Mouse (Mus musculus): ENCODE data around the gene Nrip3. TPM values are rescaled to one million over a fixed set of nuclear protein-coding genes. Genes with fewer than 3 reads are reported as not detected.

Nrip3 gene
- total RNA-seq, 2 experiments from 2014 or later = 0.04 TPM; not detected in 1

- ATAC-seq (ENCODE audit: poor library complexity, severe bottlenecking) = no peak
Observed at GRCm38 (mm10) chr7:109708961-109709382, 72.9 kb downstream of the Nrip3 start.

Other genes with a start within 250 kb of the Nrip3 start
- 0.69 and 2.0 TPM in 2 replicates for gene St5, start 78.4 kb downstream of the Nrip3 start, total RNA-seq (2015)
- gene St5, start 78.4 kb downstream of the Nrip3 start, total RNA-seq (2017) = 0.73 and 1.3 TPM in 2 replicates
- gene Akip1, start 78.3 kb downstream of the Nrip3 start, total RNA-seq (2015) = 28.4 and 37.0 TPM in 2 replicates
- 13.5 and 18.0 TPM in 2 replicates for gene Akip1, start 78.3 kb downstream of the Nrip3 start, total RNA-seq (2017)
- gene BC051019, start 58.2 kb downstream of the Nrip3 start, total RNA-seq (2015) = not detected in 2 replicates
- not detected in 2 replicates for gene BC051019, start 58.2 kb downstream of the Nrip3 start, total RNA-seq (2017)
- gene Ascl3, start 50.3 kb downstream of the Nrip3 start, total RNA-seq (2015) = not detected in 2 replicates
- gene Ascl3, start 50.3 kb downstream of the Nrip3 start, total RNA-seq (2017) = 0.95 TPM in 1 of 2 replicates, not detected in the other
- 84.3 and 92.5 TPM in 2 replicates for gene Tmem9b, start 29.1 kb downstream of the Nrip3 start, total RNA-seq (2015)
- gene Tmem9b, start 29.1 kb downstream of the Nrip3 start, total RNA-seq (2017) = 43.8 and 48.8 TPM in 2 replicates
- gene Scube2, start 83.7 kb upstream of the Nrip3 start, total RNA-seq (2015) = not detected in 2 replicates
- gene Scube2, start 83.7 kb upstream of the Nrip3 start, total RNA-seq (2017) = not detected in 2 replicates
- gene Dennd5a, start 178.4 kb upstream of the Nrip3 start, total RNA-seq (2015) = 152 and 157 TPM in 2 replicates
- 102 and 128 TPM in 2 replicates for gene Dennd5a, start 178.4 kb upstream of the Nrip3 start, total RNA-seq (2017)
- gene Tmem41b, start 204.9 kb upstream of the Nrip3 start, total RNA-seq (2015) = 34.0 and 38.7 TPM in 2 replicates
- gene Tmem41b, start 204.9 kb upstream of the Nrip3 start, total RNA-seq (2017) = 31.5 and 40.0 TPM in 2 replicates
- 68.2 and 73.0 TPM in 2 replicates for gene Ipo7, start 236.2 kb upstream of the Nrip3 start, total RNA-seq (2015)
- gene Ipo7, start 236.2 kb upstream of the Nrip3 start, total RNA-seq (2017) = 152 and 158 TPM in 2 replicates

All from megakaryocyte, adult 5-6 weeks (primary cell).